Mouse (Mus musculus) limb, embryonic 10.5 days (tissue): Measurements from ENCODE around the gene Tcl1. TPM values are rescaled to one million over a fixed set of nuclear protein-coding genes. Genes with fewer than 3 reads are reported as not detected.
A peak's percentile ranks its signal among the peaks of the same experiment; 100 is the strongest.

Experiments used
- DNase-seq: peaks from one replicate; pipeline ENCODE4 v3.0.0-alpha.2; 2017; ENCODE audit warnings: low spot score
- H3K27ac ChIP-seq: fragments of 300-500 bp; sonication (generic); 2 replicates; pipeline ENCODE4 v1.5.1; 2016; ENCODE audit warnings: mild to moderate bottlenecking
- H3K27me3 ChIP-seq: fragments of 300-500 bp; sonication (generic); 2 replicates; pipeline ENCODE4 v1.6.1; 2016; ENCODE audit warnings: low read depth, mild to moderate bottlenecking; ENCODE audit not compliant: poor library complexity, severe bottlenecking
- H3K36me3 ChIP-seq: fragments of 300-500 bp; sonication (generic); 2 replicates; pipeline ENCODE4 v1.6.1; 2016; ENCODE audit warnings: mild to moderate bottlenecking, moderate library complexity
- H3K4me1 ChIP-seq: fragments of 300-500 bp; sonication (generic); 2 replicates; pipeline ENCODE4 v1.6.1; 2016
- H3K4me3 ChIP-seq: fragments of 300-500 bp; sonication (generic); 2 replicates; pipeline ENCODE4 v1.5.1; 2016; ENCODE audit warnings: mild to moderate bottlenecking, moderate library complexity
- H3K9me3 ChIP-seq: fragments of 300-500 bp; sonication (generic); replicated peaks from 2 replicates; pipeline ENCODE4 v1.6.1; 2016; ENCODE audit warnings: mild to moderate bottlenecking
- WGBS: fragments of 180-500 bp; shearing (Covaris S2); methylation state at CpG from one replicate; pipeline ENCODE4 v1.1.7; 2016; 5-methylcytosine and 5-hydroxymethylcytosine counted together
- polyA plus RNA-seq: library from polyadenylated mRNA; unstranded; fragments of >200 nt; fragmentation: Nextera tagmentation; extraction: Ambion mirVana; gene quantifications from 2 replicates; pipeline ENCODE4 v1.2.1, GENCODE M21; 2016

The Tcl1 gene
- polyA plus RNA-seq = not detected in 2 replicates

DNA sequence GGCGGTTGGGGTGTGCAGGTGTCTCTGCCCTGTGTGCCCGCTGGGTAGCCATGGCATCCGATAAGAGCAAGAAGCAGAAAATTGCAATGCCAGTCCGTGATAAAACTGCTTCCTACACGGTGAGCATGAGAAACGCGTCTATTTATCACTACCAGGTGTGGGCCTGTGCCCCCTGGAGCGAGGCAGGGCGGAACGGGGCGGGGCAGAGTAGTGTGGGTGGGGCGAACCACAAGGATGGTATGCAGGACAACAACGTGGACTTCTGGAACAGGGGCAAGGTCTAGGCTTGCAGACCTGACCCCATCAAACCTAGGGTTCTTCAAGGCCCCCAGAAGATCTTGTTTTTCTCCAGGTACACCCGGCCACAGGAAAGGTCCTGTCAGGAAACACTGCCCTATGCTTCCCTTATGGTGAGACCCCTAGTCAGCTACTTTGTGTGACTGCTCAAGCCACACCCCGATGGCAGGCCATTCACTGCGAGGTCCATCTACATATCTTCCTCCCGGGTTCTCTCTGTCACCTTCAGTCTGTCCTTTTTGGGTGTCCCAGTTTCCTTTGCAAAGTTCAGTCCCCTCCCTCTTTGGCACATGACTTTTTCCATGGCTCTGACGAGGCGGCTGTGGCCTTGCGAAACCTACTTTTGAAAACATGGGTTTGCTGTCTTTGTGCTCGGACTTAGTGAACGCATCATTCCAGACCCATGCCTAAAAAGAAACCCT lies at the start of gene Tcl1:
Gene Tcl1 (minus strand): TSS at position 193 of the 719 bp plus-strand sequence.
- Histone ChIP-seq H3K9me3 (no peaks in the 10 kb centered on the region), H3K27ac (no peak within 1 kb of the TSS), H3K27me3 (no peaks in the 10 kb centered on the region), H3K4me3 (no peak within 1 kb of the TSS), H3K4me1 (no peaks in the 10 kb centered on the region), H3K36me3 (no peaks in the 10 kb centered on the region)
- 92% methylated on average over 22 of the region's 22 CpGs for WGBS
- no peak for DNase-seq

GRCm38 (mm10) chr12:105271016-105271965 lies 48.7 kb upstream of the Tcl1 start:
- no peak overlapping the region for H3K27ac ChIP-seq
- H3K9me3 ChIP-seq = no peaks in the 10 kb centered on the region
- no peak overlapping the region for H3K4me3 ChIP-seq
- H3K36me3 ChIP-seq = no peaks in the 10 kb centered on the region
- H3K27me3 ChIP-seq = no peaks in the 10 kb centered on the region
- WGBS = 29% methylated on average over 17 of the region's 17 CpGs
- peak; percentile 53 for DNase-seq
- peaks cover 8% of the 10 kb centered on the region for H3K4me1 ChIP-seq

DNA sequence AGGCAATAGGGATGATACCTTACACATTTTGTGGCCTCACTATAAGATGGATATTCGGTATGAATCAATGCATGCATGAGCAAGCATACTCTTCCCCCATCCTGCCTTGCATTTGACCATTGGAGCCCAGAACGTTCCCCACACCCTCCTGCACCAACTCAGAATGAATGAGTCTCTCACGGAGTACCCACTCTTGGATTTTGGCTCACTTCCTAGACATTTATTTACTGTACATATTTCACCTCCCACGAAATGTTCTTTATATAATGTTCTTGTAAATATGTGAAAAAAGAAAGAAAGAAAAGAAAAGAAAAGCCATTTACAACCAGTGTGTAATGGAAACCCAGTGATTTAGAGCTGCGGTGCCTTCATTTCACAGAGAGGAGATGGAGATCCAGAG lies 44.5 kb upstream of the Tcl1 start:
- WGBS = 87% methylated on average over 5 of the region's 5 CpGs
- Histone ChIP-seq H3K4me3 (no peak overlapping the region), H3K27me3 (no peaks in the 10 kb centered on the region), H3K36me3 (no peaks in the 10 kb centered on the region), H3K9me3 (no peaks in the 10 kb centered on the region), H3K27ac (no peak overlapping the region), H3K4me1 (peaks cover 8% of the 10 kb centered on the region)
- DNase-seq = no peak

DNA sequence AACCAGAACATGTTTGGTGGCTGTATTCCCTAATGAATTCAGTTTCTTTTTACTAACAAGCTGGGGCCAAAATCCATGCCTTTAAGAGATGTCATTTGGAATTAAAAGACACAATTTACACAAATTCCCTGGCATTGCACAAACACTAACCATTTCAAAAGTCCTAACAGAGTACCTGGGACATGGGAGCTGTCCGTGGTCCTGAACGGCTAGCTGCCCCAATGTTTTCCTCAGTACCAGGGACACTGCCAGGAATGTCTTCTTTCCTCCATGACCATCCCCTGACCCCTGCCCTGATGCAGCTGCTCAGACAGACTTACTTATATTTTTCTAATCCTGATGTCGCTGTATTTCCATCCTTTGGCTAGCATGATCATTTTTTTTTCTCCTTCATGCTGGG lies 43.5 kb upstream of the Tcl1 start:
- no peaks in the 10 kb centered on the region for H3K36me3 ChIP-seq
- WGBS = 5% methylated on average over 3 of the region's 3 CpGs
- peak; percentile 89 for DNase-seq
- H3K9me3 ChIP-seq = no peaks in the 10 kb centered on the region
- H3K4me3 ChIP-seq = no peak overlapping the region
- no peak overlapping the region for H3K27ac ChIP-seq
- H3K27me3 ChIP-seq = no peaks in the 10 kb centered on the region
- peaks cover 4% of the 10 kb centered on the region for H3K4me1 ChIP-seq

DNA sequence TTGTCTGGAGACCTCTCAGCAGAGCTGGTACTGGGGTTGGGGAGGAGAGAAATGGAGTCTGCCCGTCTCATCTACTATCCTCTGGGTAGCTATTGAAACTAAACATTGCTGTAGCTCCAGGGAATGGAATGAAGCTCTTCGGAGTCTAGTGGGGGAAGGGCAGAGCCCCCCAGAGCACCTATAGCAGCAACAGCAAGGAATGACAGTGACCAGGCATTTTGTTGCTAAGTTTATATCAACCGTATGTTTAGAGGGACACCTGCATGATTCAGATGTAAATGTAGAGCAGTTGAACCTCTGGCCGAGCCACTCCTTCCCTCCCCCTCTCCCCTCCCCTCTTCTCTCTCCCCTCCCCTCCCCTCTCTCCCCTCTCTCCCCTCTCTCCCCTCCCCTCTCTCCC lies 36.6 kb upstream of the Tcl1 start:
- Histone ChIP-seq H3K4me1 (no peaks in the 10 kb centered on the region; the same call in 1 of the 2 replicates), H3K36me3 (no peaks in the 10 kb centered on the region), H3K9me3 (no peaks in the 10 kb centered on the region), H3K4me3 (no peak overlapping the region), H3K27ac (no peak overlapping the region), H3K27me3 (no peaks in the 10 kb centered on the region)
- no peak for DNase-seq
- 33% methylated on average over 4 of the region's 4 CpGs for WGBS

GRCm38 (mm10) chr12:105258787-105259186 lies 36.2 kb upstream of the Tcl1 start:
- H3K27me3 ChIP-seq = no peaks in the 10 kb centered on the region
- no peak overlapping the region for H3K27ac ChIP-seq
- H3K9me3 ChIP-seq = no peaks in the 10 kb centered on the region
- H3K4me3 ChIP-seq = no peak overlapping the region
- DNase-seq = peak; percentile 56
- H3K4me1 ChIP-seq = no peaks in the 10 kb centered on the region; the same call in 1 of the 2 replicates
- 9% methylated on average over 9 of the region's 9 CpGs for WGBS
- no peaks in the 10 kb centered on the region for H3K36me3 ChIP-seq

- Histone ChIP-seq H3K4me1 (peaks cover 27% of the 10 kb centered on the region), H3K4me3 (no peak overlapping the region), H3K9me3 (no peaks in the 10 kb centered on the region), H3K27ac (no peak overlapping the region), H3K36me3 (no peaks in the 10 kb centered on the region), H3K27me3 (0 out of 2 replicates have a peak, but pooled peaks cover 3% of the 10 kb centered on the region)
- WGBS = 93% methylated on average over 3 of the region's 3 CpGs
- no peak for DNase-seq
Observed at GRCm38 (mm10) chr12:105253796-105254195, 31.2 kb upstream of the Tcl1 start.

- Histone ChIP-seq H3K4me1 (peaks cover 36% of the 10 kb centered on the region), H3K36me3 (no peaks in the 10 kb centered on the region), H3K27ac (no peak overlapping the region), H3K27me3 (0 out of 2 replicates have a peak, but pooled peaks cover 3% of the 10 kb centered on the region), H3K9me3 (no peaks in the 10 kb centered on the region), H3K4me3 (peak overlapping the region; percentile 23; the same call in 1 of the 2 replicates)
- WGBS = 2% methylated on average over 9 of the region's 9 CpGs
- DNase-seq = no peak
Observed at GRCm38 (mm10) chr12:105248763-105249233, 26.2 kb upstream of the Tcl1 start.

- no peak for DNase-seq
- no peaks in the 10 kb centered on the region for H3K36me3 ChIP-seq
- WGBS = 91% methylated on average over 9 of the region's 9 CpGs
- no peaks in the 10 kb centered on the region for H3K4me1 ChIP-seq
- H3K9me3 ChIP-seq = no peaks in the 10 kb centered on the region
- H3K27me3 ChIP-seq = no peaks in the 10 kb centered on the region
- no peak overlapping the region for H3K4me3 ChIP-seq
- no peak overlapping the region for H3K27ac ChIP-seq
Observed at GRCm38 (mm10) chr12:105239060-105239459, 16.5 kb upstream of the Tcl1 start.

GRCm38 (mm10) chr12:105235091-105235490 lies 12.5 kb upstream of the Tcl1 start:
- Histone ChIP-seq H3K4me3 (no peak overlapping the region), H3K27ac (no peak overlapping the region), H3K27me3 (no peaks in the 10 kb centered on the region), H3K9me3 (no peaks in the 10 kb centered on the region), H3K36me3 (no peaks in the 10 kb centered on the region), H3K4me1 (no peaks in the 10 kb centered on the region)
- WGBS = 85% methylated on average over 3 of the region's 3 CpGs
- no peak for DNase-seq

DNA sequence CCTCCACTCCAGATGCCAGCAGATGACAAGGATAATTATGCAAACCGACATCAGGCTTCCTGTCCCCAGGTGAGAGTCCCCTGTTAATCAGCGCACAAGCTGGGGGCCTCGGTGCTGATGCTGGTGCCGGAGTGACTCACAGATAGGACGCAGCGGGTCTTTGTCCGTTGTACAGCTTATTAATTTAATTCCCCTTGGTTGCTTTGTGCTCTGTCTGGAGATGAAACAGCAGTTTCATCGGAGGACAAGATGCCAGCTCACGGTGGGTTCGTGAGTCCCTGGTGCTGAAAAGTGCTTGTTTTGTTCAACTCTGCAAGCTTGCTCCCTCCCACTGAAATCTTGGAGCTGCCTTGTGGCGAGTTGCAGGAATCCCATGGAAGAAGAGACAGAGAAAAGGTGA lies 11.8 kb upstream of the Tcl1 start:
- no peaks in the 10 kb centered on the region for H3K36me3 ChIP-seq
- H3K4me3 ChIP-seq = no peak overlapping the region
- H3K27me3 ChIP-seq = no peaks in the 10 kb centered on the region
- 74% methylated on average over 11 of the region's 11 CpGs for WGBS
- H3K9me3 ChIP-seq = no peaks in the 10 kb centered on the region
- no peak overlapping the region for H3K27ac ChIP-seq
- no peak for DNase-seq
- no peaks in the 10 kb centered on the region for H3K4me1 ChIP-seq

DNA sequence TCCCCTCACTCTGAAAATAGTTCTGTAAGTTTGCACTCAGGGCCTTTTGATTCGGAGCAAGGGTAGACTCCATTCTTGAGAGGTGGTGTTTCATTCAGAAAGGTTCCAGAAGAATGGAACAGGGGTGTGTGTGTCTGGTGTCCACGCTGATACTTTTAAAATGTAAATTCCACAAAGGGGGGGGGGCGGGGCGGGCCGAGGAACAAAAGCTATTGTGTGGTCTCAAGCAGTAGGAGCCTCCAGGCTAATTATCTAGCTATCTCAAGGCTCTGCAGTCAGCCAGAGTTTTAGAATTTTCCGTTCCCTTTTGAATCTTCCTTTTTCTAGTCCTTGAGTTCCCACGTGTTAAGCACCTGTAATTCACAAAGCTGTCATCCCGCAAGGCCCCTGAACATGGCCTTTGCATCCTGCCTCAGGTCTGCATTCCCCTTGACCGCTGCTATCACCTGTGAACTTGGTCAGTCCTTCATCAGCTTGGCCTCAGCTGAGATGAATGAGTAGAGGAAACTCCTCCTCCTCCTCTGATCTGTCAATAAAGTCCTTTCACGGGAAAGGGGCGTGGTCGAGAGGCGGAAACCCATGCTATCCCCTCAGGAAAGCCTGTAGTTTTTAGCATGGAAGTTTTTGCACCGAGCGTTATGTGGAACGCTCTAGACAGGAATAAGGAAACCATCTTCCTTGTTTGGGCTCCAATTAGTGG lies 2.2 kb upstream of the Tcl1 start:
- no peaks in the 10 kb centered on the region for H3K36me3 ChIP-seq
- no peak for DNase-seq
- H3K27ac ChIP-seq = no peak overlapping the region
- WGBS = 69% methylated on average over 16 of the region's 16 CpGs
- no peak overlapping the region for H3K4me3 ChIP-seq
- no peaks in the 10 kb centered on the region for H3K27me3 ChIP-seq
- no peaks in the 10 kb centered on the region for H3K4me1 ChIP-seq
- no peaks in the 10 kb centered on the region for H3K9me3 ChIP-seq
